In genomic region chr2:93732658-93733057, GRCm38 (mm10) we compare ENCODE assay signal across 19 mouse cellular contexts.
DNase-seq lines count a peak whose midpoint lies in the region; ATAC-seq lines count a peak whose summit lies in the region.
"Had no signal": no experiment of that assay in that cellular context is flagged by ENCODE, and none has a peak within 500 bp of the region (broad histone marks: within the 10 kb centered on the region; RNA-seq: fewer than 3 reads in every experiment).

No protein-coding gene starts in this region.

- DNase-seq in embryonic facial prominence, embryonic 10.5 days (ENCODE audit: low spot score): no peak
- peak; percentile 58 for DNase-seq in embryonic facial prominence, embryonic 11.5 days (ENCODE audit: low spot score)
- peak; percentile 51 for DNase-seq in forelimb bud, embryonic 11.5 days (ENCODE audit: low read depth, low spot score)
- DNase-seq in adrenal gland, postnatal 10 days: no peak
- DNase-seq in ovary, postnatal 14 days (ENCODE audit: low spot score): no peak
- DNase-seq in cerebellum, adult 11-12 months: no peak
- DNase-seq: adrenal gland, adult 2 months; cerebellum, adult 18-20 months; cerebellum, adult 9-11 months; cerebellum, postnatal 36 days; forebrain, postnatal 0 days; gastrocnemius, postnatal 36 days; heart, adult 11 months; heart, postnatal 36 days; kidney, adult 11 months had no signal

- H3K36me3 ChIP-seq in embryonic facial prominence, embryonic 10.5 days (replicated peaks): peaks cover 42% of the 10 kb centered on the region; the same call in 1 of the 2 replicates
- H3K36me3 ChIP-seq in embryonic facial prominence, embryonic 11.5 days (replicated peaks; ENCODE audit: control insufficient read depth, insufficient read depth, low read depth, low read length): no peaks in the 10 kb centered on the region
- peaks cover 24% of the 10 kb centered on the region for H3K36me3 ChIP-seq in limb, embryonic 13.5 days

- H3K4me3 ChIP-seq in embryonic facial prominence, embryonic 10.5 days: no peak overlapping the region
- H3K4me3 ChIP-seq in embryonic facial prominence, embryonic 11.5 days (ENCODE audit: low read depth, low read length): no peak overlapping the region
- no peak overlapping the region for H3K4me3 ChIP-seq in limb, embryonic 13.5 days
- H3K4me3 ChIP-seq: forebrain, embryonic 13.5 days; heart, embryonic 15.5 days; hindbrain, embryonic 15.5 days had no signal

- no peaks in the 10 kb centered on the region for H3K9me3 ChIP-seq in embryonic facial prominence, embryonic 10.5 days
- no peaks in the 10 kb centered on the region for H3K9me3 ChIP-seq in embryonic facial prominence, embryonic 11.5 days (replicated peaks; ENCODE audit: control insufficient read depth, low read length)
- no peaks in the 10 kb centered on the region for H3K9me3 ChIP-seq in limb, embryonic 13.5 days
- H3K9me3 ChIP-seq: forebrain, embryonic 13.5 days; heart, embryonic 15.5 days; hindbrain, embryonic 15.5 days had no signal

- 48% methylated on average over 7 of the region's 7 CpGs for WGBS in embryonic facial prominence, embryonic 10.5 days
- 41% methylated on average over 7 of the region's 7 CpGs for WGBS in embryonic facial prominence, embryonic 11.5 days
- WGBS in limb, embryonic 13.5 days: 7% methylated on average over 7 of the region's 7 CpGs

- peaks cover 42% of the 10 kb centered on the region for H3K4me1 ChIP-seq in embryonic facial prominence, embryonic 10.5 days
- H3K4me1 ChIP-seq in embryonic facial prominence, embryonic 11.5 days (ENCODE audit: control insufficient read depth, insufficient read depth, low read length): peaks cover 2% of the 10 kb centered on the region; the same call in 1 of the 2 replicates
- peaks cover 20% of the 10 kb centered on the region for H3K4me1 ChIP-seq in limb, embryonic 13.5 days
- H3K4me1 ChIP-seq: forebrain, embryonic 13.5 days; hindbrain, embryonic 15.5 days had no signal

- H3K27me3 ChIP-seq in embryonic facial prominence, embryonic 10.5 days (replicated peaks; ENCODE audit: low read depth, poor library complexity, severe bottlenecking): no peaks in the 10 kb centered on the region
- H3K27me3 ChIP-seq in embryonic facial prominence, embryonic 11.5 days (ENCODE audit: control insufficient read depth, insufficient read depth, low read length): no peaks in the 10 kb centered on the region
- peaks cover 45% of the 10 kb centered on the region for H3K27me3 ChIP-seq in limb, embryonic 13.5 days
- H3K27me3 ChIP-seq: forebrain, embryonic 13.5 days; heart, embryonic 15.5 days; hindbrain, embryonic 15.5 days had no signal

- H3K9ac ChIP-seq in embryonic facial prominence, embryonic 11.5 days (replicated peaks; ENCODE audit: low read length): no peak overlapping the region
- peak overlapping the region; percentile 10; the same call in 1 of the 2 replicates for H3K9ac ChIP-seq in limb, embryonic 13.5 days
- H3K9ac ChIP-seq: forebrain, embryonic 13.5 days; forebrain, postnatal 0 days; heart, embryonic 15.5 days; hindbrain, embryonic 15.5 days had no signal

- no peak overlapping the region for H3K4me2 ChIP-seq in embryonic facial prominence, embryonic 11.5 days (ENCODE audit: low read depth, low read length)
- H3K4me2 ChIP-seq in limb, embryonic 13.5 days (replicated peaks): peak overlapping the region; percentile 35; the same call in 1 of the 2 replicates
- H3K4me2 ChIP-seq: forebrain, embryonic 13.5 days; heart, embryonic 15.5 days; hindbrain, embryonic 15.5 days had no signal

- peak overlapping the region; percentile 67 for H3K27ac ChIP-seq in embryonic facial prominence, embryonic 10.5 days (replicated peaks)
- peak overlapping the region; percentile 20; the same call in 1 of the 2 replicates for H3K27ac ChIP-seq in embryonic facial prominence, embryonic 11.5 days (replicated peaks; ENCODE audit: low read depth, low read length)
- H3K27ac ChIP-seq in limb, embryonic 13.5 days: 0 out of 2 replicates have a peak overlapping the region, but pooled peaks have one; percentile 34
- H3K27ac ChIP-seq: forebrain, embryonic 13.5 days; heart, embryonic 15.5 days; hindbrain, embryonic 15.5 days had no signal

- ATAC-seq in embryonic facial prominence, embryonic 11.5 days (replicated peaks; ENCODE audit: insufficient number of reproducible peaks, low FRiP score, low TSS enrichment, low read depth): no peak
- peak; percentile 60; the same call in 1 of the 2 replicates for ATAC-seq in limb, embryonic 13.5 days (ENCODE audit: low FRiP score, low read depth)
- ATAC-seq: forebrain, embryonic 13.5 days; forebrain, postnatal 0 days had no signal

Comparison
In these comparisons a context has a peak if more than half of its experiments do, and no peak if none do; other contexts are left out.
1. DNase-seq: peak in embryonic facial prominence, embryonic 11.5 days (single experiment) and forelimb bud, embryonic 11.5 days (single experiment); none in embryonic facial prominence, embryonic 10.5 days (single experiment), adrenal gland, postnatal 10 days (single experiment), ovary, postnatal 14 days (single experiment) and cerebellum, adult 11-12 months (single experiment).
2. Peak in every context shown above with its lines, with median percentiles within 50 percentile points of each other: H3K27ac ChIP-seq.